Mouse (Mus musculus): ENCODE measurements at regions not wholly inside any gene's neighbourhood (a gene's known extent, or its start where the extent isn't known, plus 50 kb on each side); places are given as distances from the start of the nearest gene placed in this dataset.

GRCm38 (mm10) chr8:9152313-9152925 lies 462.1 kb upstream of the Arglu1 start:
- Histone ChIP-seq H3K4me3 (no peak overlapping the region), H3K4me2 (replicated peaks) (no peak overlapping the region), H3K4me1 (no peaks in the 10 kb centered on the region), H3K27ac (no peak overlapping the region), H3K36me3 (no peaks in the 10 kb centered on the region), H3K9me3 (no peaks in the 10 kb centered on the region), H3K27me3 (no peaks in the 10 kb centered on the region), H3K9ac (no peak overlapping the region)
- no peak for ATAC-seq (ENCODE audit: low FRiP score, low read depth)
- 81% methylated on average over 20 of the region's 20 CpGs for WGBS

- no peak for ATAC-seq (ENCODE audit: low FRiP score, low read depth)
- H3K27ac ChIP-seq: no peak overlapping the region
- H3K36me3 ChIP-seq: no peaks in the 10 kb centered on the region
- 87% methylated on average over 3 of the region's 3 CpGs for WGBS
- no peaks in the 10 kb centered on the region for H3K27me3 ChIP-seq
- H3K9ac ChIP-seq: no peak overlapping the region
- peaks cover 7% of the 10 kb centered on the region for H3K4me1 ChIP-seq
- H3K4me3 ChIP-seq: no peak overlapping the region
- H3K4me2 ChIP-seq (replicated peaks): no peak overlapping the region
- no peaks in the 10 kb centered on the region for H3K9me3 ChIP-seq
Observed at GRCm38 (mm10) chr8:9144362-9144761, 454.0 kb upstream of the Arglu1 start.

GRCm38 (mm10) chr8:9139781-9140180 lies 449.5 kb upstream of the Arglu1 start:
- Histone ChIP-seq H3K27ac (no peak overlapping the region; the same call in 1 of the 2 replicates), H3K4me2 (replicated peaks) (no peak overlapping the region), H3K9me3 (no peaks in the 10 kb centered on the region), H3K4me3 (no peak overlapping the region), H3K9ac (no peak overlapping the region), H3K4me1 (peaks cover 22% of the 10 kb centered on the region), H3K36me3 (no peaks in the 10 kb centered on the region), H3K27me3 (no peaks in the 10 kb centered on the region)
- WGBS: 15% methylated on average over 3 of the region's 3 CpGs
- no peak for ATAC-seq (ENCODE audit: low FRiP score, low read depth)

- 46% methylated on average over 3 of the region's 3 CpGs for WGBS
- Histone ChIP-seq H3K27ac (no peak overlapping the region; the same call in 1 of the 2 replicates), H3K36me3 (no peaks in the 10 kb centered on the region)
Observed at GRCm38 (mm10) chr8:9139059-9139620, 448.8 kb upstream of the Arglu1 start.

GRCm38 (mm10) chr8:9133758-9134157 lies 443.4 kb upstream of the Arglu1 start:
- 57% methylated on average over 7 of the region's 7 CpGs for WGBS
- no peaks in the 10 kb centered on the region for H3K36me3 ChIP-seq

More at GRCm38 (mm10) chr8:9139059-9139620, 448.8 kb upstream of the Arglu1 start:
- no peak overlapping the region for H3K4me3 ChIP-seq
- peaks cover 22% of the 10 kb centered on the region for H3K4me1 ChIP-seq
- H3K27me3 ChIP-seq: no peaks in the 10 kb centered on the region
- ATAC-seq (ENCODE audit: low FRiP score, low read depth): no peak
- no peak overlapping the region for H3K4me2 ChIP-seq (replicated peaks)
- H3K9me3 ChIP-seq: no peaks in the 10 kb centered on the region
- H3K9ac ChIP-seq: no peak overlapping the region

GRCm38 (mm10) chr8:9132612-9133218 lies 442.4 kb upstream of the Arglu1 start:
- Histone ChIP-seq H3K27me3 (no peaks in the 10 kb centered on the region), H3K4me1 (peaks cover 9% of the 10 kb centered on the region), H3K36me3 (no peaks in the 10 kb centered on the region), H3K9me3 (no peaks in the 10 kb centered on the region), H3K4me2 (replicated peaks) (no peak overlapping the region), H3K4me3 (no peak overlapping the region), H3K9ac (no peak overlapping the region), H3K27ac (no peak overlapping the region)
- no peak for ATAC-seq (ENCODE audit: low FRiP score, low read depth)
- 81% methylated on average over 5 of the region's 5 CpGs for WGBS

More at GRCm38 (mm10) chr8:9133758-9134157, 443.4 kb upstream of the Arglu1 start:
- H3K9ac ChIP-seq: no peak overlapping the region
- H3K4me3 ChIP-seq: no peak overlapping the region
- H3K4me1 ChIP-seq: peaks cover 10% of the 10 kb centered on the region
- H3K27me3 ChIP-seq: no peaks in the 10 kb centered on the region
- H3K27ac ChIP-seq: no peak overlapping the region
- H3K4me2 ChIP-seq (replicated peaks): no peak overlapping the region
- no peak for ATAC-seq (ENCODE audit: low FRiP score, low read depth)
- H3K9me3 ChIP-seq: no peaks in the 10 kb centered on the region

- no peaks in the 10 kb centered on the region for H3K4me1 ChIP-seq
- 71% methylated on average over 4 of the region's 4 CpGs for WGBS
- H3K4me2 ChIP-seq (replicated peaks): no peak overlapping the region
- H3K27me3 ChIP-seq: no peaks in the 10 kb centered on the region
- no peak overlapping the region for H3K9ac ChIP-seq
- no peak overlapping the region for H3K4me3 ChIP-seq
- H3K27ac ChIP-seq: no peak overlapping the region
- no peak for ATAC-seq (ENCODE audit: low FRiP score, low read depth)
- H3K36me3 ChIP-seq: no peaks in the 10 kb centered on the region
- no peaks in the 10 kb centered on the region for H3K9me3 ChIP-seq
Observed at GRCm38 (mm10) chr8:9131249-9131648, 440.9 kb upstream of the Arglu1 start.

- no peak for ATAC-seq (ENCODE audit: low FRiP score, low read depth)
- 86% methylated on average over 4 of the region's 4 CpGs for WGBS
Observed at GRCm38 (mm10) chr8:9124503-9124902, 434.2 kb upstream of the Arglu1 start.

GRCm38 (mm10) chr8:9117809-9118737 lies 427.8 kb upstream of the Arglu1 start:
- Histone ChIP-seq H3K9ac (no peak overlapping the region), H3K4me3 (no peak overlapping the region), H3K36me3 (no peaks in the 10 kb centered on the region), H3K4me1 (no peaks in the 10 kb centered on the region), H3K27me3 (no peaks in the 10 kb centered on the region), H3K9me3 (no peaks in the 10 kb centered on the region), H3K4me2 (replicated peaks) (no peak overlapping the region), H3K27ac (no peak overlapping the region)
- ATAC-seq (ENCODE audit: low FRiP score, low read depth): no peak
- 80% methylated on average over 27 of the region's 27 CpGs for WGBS

More at GRCm38 (mm10) chr8:9124503-9124902, 434.2 kb upstream of the Arglu1 start:
- Histone ChIP-seq H3K36me3 (no peaks in the 10 kb centered on the region), H3K9ac (no peak overlapping the region), H3K4me3 (no peak overlapping the region), H3K4me2 (replicated peaks) (no peak overlapping the region), H3K9me3 (no peaks in the 10 kb centered on the region), H3K27me3 (no peaks in the 10 kb centered on the region), H3K27ac (no peak overlapping the region), H3K4me1 (no peaks in the 10 kb centered on the region)

- Histone ChIP-seq H3K27ac (no peak overlapping the region), H3K4me2 (replicated peaks) (no peak overlapping the region), H3K4me1 (no peaks in the 10 kb centered on the region), H3K9ac (no peak overlapping the region), H3K36me3 (no peaks in the 10 kb centered on the region), H3K9me3 (no peaks in the 10 kb centered on the region), H3K27me3 (no peaks in the 10 kb centered on the region), H3K4me3 (no peak overlapping the region)
- no peak for ATAC-seq (ENCODE audit: low FRiP score, low read depth)
- WGBS: 78% methylated on average over 5 of the region's 5 CpGs
Observed at GRCm38 (mm10) chr8:9095980-9096379, 405.7 kb upstream of the Arglu1 start.

GRCm38 (mm10) chr8:9094002-9094401 lies 403.7 kb upstream of the Arglu1 start:
- WGBS: 66% methylated on average over 9 of the region's 9 CpGs
- ATAC-seq (ENCODE audit: low FRiP score, low read depth): no peak

GRCm38 (mm10) chr8:9093356-9093755 lies 403.0 kb upstream of the Arglu1 start:
- Histone ChIP-seq H3K36me3 (no peaks in the 10 kb centered on the region), H3K4me3 (no peak overlapping the region), H3K27me3 (no peaks in the 10 kb centered on the region), H3K4me2 (replicated peaks) (no peak overlapping the region), H3K27ac (no peak overlapping the region), H3K4me1 (no peaks in the 10 kb centered on the region), H3K9me3 (no peaks in the 10 kb centered on the region), H3K9ac (no peak overlapping the region)
- ATAC-seq (ENCODE audit: low FRiP score, low read depth): no peak
- WGBS: 74% methylated on average over 4 of the region's 4 CpGs

More at GRCm38 (mm10) chr8:9094002-9094401, 403.7 kb upstream of the Arglu1 start:
- no peaks in the 10 kb centered on the region for H3K9me3 ChIP-seq
- H3K36me3 ChIP-seq: no peaks in the 10 kb centered on the region
- no peaks in the 10 kb centered on the region for H3K4me1 ChIP-seq
- H3K9ac ChIP-seq: no peak overlapping the region
- H3K4me2 ChIP-seq (replicated peaks): no peak overlapping the region
- no peak overlapping the region for H3K27ac ChIP-seq
- no peaks in the 10 kb centered on the region for H3K27me3 ChIP-seq
- H3K4me3 ChIP-seq: no peak overlapping the region

Measured in limb, embryonic 13.5 days (tissue).